Mouse (Mus musculus) embryonic fibroblast, embryonic 13.5 days (primary cell): ENCODE measurements around the gene Cyp2d11. TPM values are rescaled to one million over a fixed set of nuclear protein-coding genes. Genes with fewer than 3 reads are reported as not detected.

Source experiments
- H3K27ac ChIP-seq: 2 replicates; pipeline ENCODE4 v1.5.1; 2012; ENCODE audit warnings: low read length, control low read depth, inconsistent platforms; ENCODE audit not compliant: insufficient read depth
- H3K4me1 ChIP-seq: 2 replicates; pipeline ENCODE4 v1.6.1; 2011; ENCODE audit warnings: low read length; ENCODE audit not compliant: control insufficient read depth, insufficient read depth
- H3K4me3 ChIP-seq: 2 replicates; pipeline ENCODE4 v1.5.1; 2011; ENCODE audit warnings: mild to moderate bottlenecking, control low read depth, low read length; ENCODE audit not compliant: insufficient read depth
- CTCF ChIP-seq: IDR thresholded peaks from 2 replicates; pipeline ENCODE4 v1.5.1; 2011; ENCODE audit warnings: mild to moderate bottlenecking, control low read depth, low read length, moderate library complexity, borderline replicate concordance; ENCODE audit not compliant: insufficient read depth
- POLR2A ChIP-seq: IDR thresholded peaks from 2 replicates; pipeline ENCODE4 v1.6.1; 2011; ENCODE audit warnings: low read depth, mild to moderate bottlenecking, control low read depth, low read length, moderate library complexity
- polyA plus RNA-seq: library from polyadenylated mRNA; stranded (reverse); fragments of >200 nt; gene quantifications from 2 replicates; pipeline ENCODE4 v1.2.4, GENCODE M21; 2011; ENCODE audit warnings: low read depth; ENCODE audit not compliant: missing spikeins, insufficient read length

Cyp2d11 gene
- polyA plus RNA-seq, 1 experiment: not detected

- Histone ChIP-seq H3K27ac (no peak overlapping the region), H3K4me3 (no peak overlapping the region), H3K4me1 (peaks cover 5% of the 10 kb centered on the region; the same call in 1 of the 2 replicates)
- no peak for TF ChIP-seq POLR2A
- TF ChIP-seq CTCF: no peak
These were observed 54.1 kb downstream of the Cyp2d11 start for GRCm38 (mm10) chr15:82339634-82340254.

Other genes with a start within 250 kb of the Cyp2d11 start
- gene Srebf2, start 246.8 kb downstream of the Cyp2d11 start, polyA plus RNA-seq: 86.4 and 87.3 TPM in 2 replicates
- not detected in 2 replicates for gene Shisa8, start 181.2 kb downstream of the Cyp2d11 start, polyA plus RNA-seq
- not detected in 2 replicates for gene Tnfrsf13c, start 169.7 kb downstream of the Cyp2d11 start, polyA plus RNA-seq
- 13.1 and 16.1 TPM in 2 replicates for gene Cenpm, start 149.3 kb downstream of the Cyp2d11 start, polyA plus RNA-seq
- not detected in 2 replicates for gene 1500009C09Rik, start 141.6 kb downstream of the Cyp2d11 start, polyA plus RNA-seq
- 1.6 and 2.8 TPM in 2 replicates for gene Sept3, start 119.1 kb downstream of the Cyp2d11 start, polyA plus RNA-seq
- gene Wbp2nl, start 95.1 kb downstream of the Cyp2d11 start, polyA plus RNA-seq: not detected in 2 replicates
- 42.6 and 42.8 TPM in 2 replicates for gene Naga, start 55.1 kb downstream of the Cyp2d11 start, polyA plus RNA-seq
- 3.1 and 8.1 TPM in 2 replicates for gene Pheta2, start 55.1 kb downstream of the Cyp2d11 start, polyA plus RNA-seq
- gene Smdt1, start 55.1 kb downstream of the Cyp2d11 start, polyA plus RNA-seq: 99.2 and 103 TPM in 2 replicates
- gene Ndufa6, start 39.7 kb downstream of the Cyp2d11 start, polyA plus RNA-seq: 154 and 171 TPM in 2 replicates
- 4.4 and 4.9 TPM in 2 replicates for gene Cyp2d22, start 13.8 kb downstream of the Cyp2d11 start, polyA plus RNA-seq
- not detected in 2 replicates for gene Cyp2d10, start 13.2 kb upstream of the Cyp2d11 start, polyA plus RNA-seq
- not detected in 2 replicates for gene Cyp2d9, start 39.4 kb upstream of the Cyp2d11 start, polyA plus RNA-seq
- gene Cyp2d12, start 161.1 kb upstream of the Cyp2d11 start, polyA plus RNA-seq: not detected in 2 replicates
- gene Cyp2d34, start 226.9 kb upstream of the Cyp2d11 start, polyA plus RNA-seq: not detected in 2 replicates